Mouse (Mus musculus): ENCODE data around the gene Ndufv3. TPM values are rescaled to one million over a fixed set of nuclear protein-coding genes. Genes with fewer than 3 reads are reported as not detected.

Ndufv3 gene
- total RNA-seq (2021) = 100 to 1,000 TPM; 232 to 236 TPM
- long read RNA-seq, experiment 1, transcript Ndufv3-202 (3 exons, 493 nt) = major isoform, 74 of 87 reads
- long read RNA-seq, experiment 1, transcript Ndufv3-201 (4 exons, 1,582 nt) = minor isoform, 12 of 87 reads
- long read RNA-seq, experiment 1, partial matches to known transcripts = 0 of 87 reads
- long read RNA-seq, experiment 1, other reads (novel, unspliced or antisense) = 1 of 87 reads
- long read RNA-seq, experiment 2, transcript Ndufv3-201 (4 exons, 1,582 nt) = minor isoform, 12 of 94 reads
- long read RNA-seq, experiment 2, transcript Ndufv3-202 (3 exons, 493 nt) = major isoform, 79 of 94 reads
- long read RNA-seq, experiment 2, partial matches to known transcripts = 1 of 94 reads
- long read RNA-seq, experiment 2, other reads (novel, unspliced or antisense) = 2 of 94 reads

GRCm38 (mm10) chr17:31519946-31520838, at the start of gene Ndufv3, which contains the start of gene Wdr4:
Ndufv3 (plus strand) TSS chr17:31520115.
Wdr4 (minus strand) TSS chr17:31519980.
- peak; percentile 99 for DNase-seq (ENCODE audit: low spot score in 2 of 2)

DNA sequence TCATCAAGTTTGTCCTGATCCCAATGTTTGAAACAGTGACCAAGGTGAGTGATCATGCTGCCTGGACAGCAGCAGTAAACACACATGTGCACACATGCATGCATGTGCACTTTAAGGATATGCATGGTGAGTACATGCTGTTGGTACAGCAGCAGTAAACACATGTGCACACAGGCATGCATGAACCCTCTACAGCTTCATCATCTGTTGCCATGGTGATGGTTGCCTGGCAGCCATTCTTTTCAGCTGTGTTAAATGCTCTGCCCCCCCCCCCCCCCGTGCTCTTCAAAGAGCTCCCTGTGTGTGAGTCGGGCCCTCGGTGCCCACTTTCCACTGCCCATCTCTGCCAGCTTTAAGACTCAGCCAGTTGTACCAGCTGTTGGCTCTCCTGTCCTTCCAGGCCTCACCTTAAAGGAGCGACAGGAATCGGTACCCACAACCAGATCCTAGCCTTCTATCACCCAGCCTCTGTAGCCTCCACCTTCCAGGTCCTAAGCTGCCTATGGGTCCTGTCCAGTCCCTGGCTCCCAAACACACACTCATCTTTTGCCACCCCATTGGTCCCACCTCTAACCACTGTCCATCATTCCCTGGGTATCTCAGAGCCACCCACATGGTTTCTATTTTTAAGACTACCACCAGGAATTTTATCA, 49.0 kb upstream of the Ndufv3 start:
- no peak for DNase-seq (ENCODE audit: low spot score in 2 of 2)

GRCm38 (mm10) chr17:31474388-31474787, 45.5 kb upstream of the Ndufv3 start:
- no peak for DNase-seq (ENCODE audit: low spot score in 2 of 2)

DNA sequence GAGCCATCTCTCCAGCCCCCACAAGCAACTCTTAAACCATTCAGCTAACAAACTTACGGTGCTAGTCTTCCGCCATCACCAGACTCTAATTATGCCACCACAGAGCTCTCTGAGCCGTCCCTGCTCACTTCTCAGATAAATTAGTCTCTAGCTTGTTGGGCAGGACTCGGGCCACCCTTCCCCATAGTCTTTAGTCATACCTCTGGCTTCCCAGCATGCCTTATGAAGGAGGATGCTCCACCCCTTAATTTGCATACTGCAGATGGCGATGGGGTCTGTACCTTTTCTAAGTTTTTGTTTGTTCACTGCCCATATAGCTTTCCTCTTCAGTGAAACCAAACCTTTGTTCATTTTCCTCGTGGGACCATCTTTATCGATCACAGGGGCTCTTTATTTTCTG, 41.3 kb upstream of the Ndufv3 start:
- DNase-seq (ENCODE audit: low spot score in 2 of 2) = no peak

- no peak for DNase-seq (ENCODE audit: low spot score in 2 of 2)
Observed at GRCm38 (mm10) chr17:31479108-31479844, 40.6 kb upstream of the Ndufv3 start.

- DNase-seq (ENCODE audit: low spot score in 2 of 2) = no peak
Observed at GRCm38 (mm10) chr17:31486616-31487198, 33.2 kb upstream of the Ndufv3 start.

GRCm38 (mm10) chr17:31487433-31488060, 32.4 kb upstream of the Ndufv3 start:
- no peak for DNase-seq (ENCODE audit: low spot score in 2 of 2)

DNA sequence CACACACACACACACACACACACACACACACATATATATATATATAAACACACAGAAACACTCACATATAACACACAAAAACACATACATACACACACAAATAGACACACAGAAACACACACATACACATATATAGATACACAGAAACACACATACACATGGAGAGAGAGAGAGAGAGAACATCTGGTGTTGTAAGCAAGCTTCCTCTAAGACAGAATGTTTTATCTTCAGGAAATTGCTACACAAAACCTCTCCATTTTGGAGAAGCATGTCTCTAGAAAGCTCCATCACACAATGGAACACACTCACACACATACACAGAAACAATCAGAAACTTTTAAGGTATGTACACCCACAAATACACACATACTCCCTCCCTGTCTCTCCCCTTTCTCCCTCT, 28.6 kb upstream of the Ndufv3 start:
- DNase-seq (ENCODE audit: low spot score in 2 of 2) = no peak

DNA sequence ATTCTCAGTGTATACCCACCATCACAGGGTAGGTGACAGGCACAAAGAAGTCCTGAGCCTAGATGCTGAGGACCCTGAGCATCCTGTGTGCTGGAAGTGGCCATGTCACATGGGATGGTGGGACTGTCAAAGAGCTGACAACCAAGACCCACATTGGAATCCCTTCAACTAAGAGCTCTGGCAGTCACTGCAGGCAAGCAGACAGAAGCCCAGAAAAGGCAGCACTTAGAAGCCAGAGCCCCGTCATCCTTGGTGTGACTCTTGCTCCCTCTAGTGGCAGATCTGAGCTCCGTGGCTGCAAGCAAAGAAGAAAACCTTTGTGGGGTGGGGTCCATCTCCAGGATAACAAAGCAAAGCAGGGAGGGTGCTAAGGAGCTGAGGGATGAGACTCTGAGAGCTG, 27.5 kb upstream of the Ndufv3 start:
- peak; percentile 71 to 79 for DNase-seq (ENCODE audit: low spot score in 2 of 2)

- DNase-seq (ENCODE audit: low spot score in 2 of 2) = no peak
Observed at GRCm38 (mm10) chr17:31494989-31495388, 24.9 kb upstream of the Ndufv3 start.

GRCm38 (mm10) chr17:31497726-31498125, 22.2 kb upstream of the Ndufv3 start:
- DNase-seq (ENCODE audit: low spot score in 2 of 2) = no peak

GRCm38 (mm10) chr17:31499725-31500124, 20.2 kb upstream of the Ndufv3 start:
- DNase-seq (ENCODE audit: low spot score in 2 of 2) = no peak

DNA sequence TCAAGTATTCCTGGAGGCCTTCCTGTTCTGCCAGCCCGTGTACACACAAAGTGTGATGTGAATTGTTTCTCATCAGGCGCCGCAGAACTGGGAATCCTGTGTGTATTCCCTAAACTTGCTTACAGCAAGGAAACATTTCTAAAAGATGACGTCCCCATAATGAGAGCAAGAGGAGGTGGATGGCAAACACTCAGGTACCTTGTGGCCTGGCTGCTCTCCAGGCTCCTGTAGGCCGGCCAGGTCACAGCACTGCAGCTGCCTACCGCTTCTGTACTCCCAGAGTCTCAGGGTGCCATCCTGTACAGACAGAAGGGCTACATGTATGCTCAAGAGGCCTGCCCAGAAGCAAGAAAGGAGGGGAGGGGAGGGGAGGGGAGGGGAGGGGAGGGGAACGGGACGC, 19.5 kb upstream of the Ndufv3 start:
- DNase-seq (ENCODE audit: low spot score in 2 of 2) = no peak

- DNase-seq (ENCODE audit: low spot score in 2 of 2) = no peak
Observed at GRCm38 (mm10) chr17:31500908-31501307, 19.0 kb upstream of the Ndufv3 start.

GRCm38 (mm10) chr17:31502261-31502927, 17.5 kb upstream of the Ndufv3 start:
- DNase-seq (ENCODE audit: low spot score in 2 of 2) = no peak

GRCm38 (mm10) chr17:31503337-31503736, 16.6 kb upstream of the Ndufv3 start:
- DNase-seq (ENCODE audit: low spot score in 2 of 2) = peak in 1 of 2 experiments; percentile 33

DNA sequence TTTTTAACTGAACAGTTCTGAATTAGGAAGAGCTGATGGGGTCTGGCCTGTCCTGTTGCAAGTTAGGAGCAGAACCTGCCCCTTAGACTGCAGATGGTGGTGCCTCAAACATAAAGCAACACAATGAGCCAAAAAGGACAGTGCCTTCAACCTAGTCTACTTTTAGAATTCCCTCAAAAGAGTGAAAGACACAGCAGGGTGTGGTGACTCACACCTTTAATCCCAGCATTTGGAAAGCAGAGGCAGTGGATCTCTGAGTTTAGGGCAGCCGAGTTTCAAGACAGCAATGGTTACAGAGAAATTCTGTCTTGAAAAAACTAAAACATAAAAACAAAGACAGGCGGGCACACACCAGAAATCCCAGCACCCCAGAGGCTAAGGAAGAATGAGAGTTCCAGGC, 16.0 kb upstream of the Ndufv3 start:
- no peak for DNase-seq (ENCODE audit: low spot score in 2 of 2)

GRCm38 (mm10) chr17:31505013-31505412, 14.9 kb upstream of the Ndufv3 start:
- DNase-seq (ENCODE audit: low spot score in 2 of 2) = no peak

GRCm38 (mm10) chr17:31506282-31506681, 13.6 kb upstream of the Ndufv3 start:
- DNase-seq (ENCODE audit: low spot score in 2 of 2) = no peak

All from left cerebral cortex, adult 18-20 months (tissue).